Mouse (Mus musculus): ENCODE results near the gene Gm20458. TPM values are rescaled to one million over a fixed set of nuclear protein-coding genes. Genes with fewer than 3 reads are reported as not detected.
A peak's percentile ranks its signal among the peaks of the same experiment; 100 is the strongest.

Gm20458 gene
- total RNA-seq, 2 experiments from 2014 or later = 3.7 to 11.1 TPM

DNA sequence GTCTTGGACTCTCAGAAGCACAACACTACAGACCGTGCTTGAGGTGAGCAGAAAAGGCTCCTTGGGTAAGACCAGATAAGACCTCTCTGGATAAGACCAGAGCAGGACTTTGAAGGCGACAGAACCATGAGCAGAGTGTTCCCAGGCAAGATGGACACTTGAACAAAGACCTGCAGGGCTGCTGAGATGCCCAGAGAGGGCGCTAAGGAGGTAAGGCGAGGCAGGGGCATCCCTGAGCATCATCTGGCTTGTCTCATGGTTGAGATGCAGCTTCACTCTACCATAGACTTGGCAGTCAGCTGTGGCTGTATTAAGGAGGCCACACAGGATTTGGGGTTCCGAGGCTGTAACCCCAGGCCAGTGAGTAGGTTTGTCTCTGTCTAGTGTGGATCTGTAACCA is 38.5 kb downstream of the Gm20458 start:
- no peak for DNase-seq

DNA sequence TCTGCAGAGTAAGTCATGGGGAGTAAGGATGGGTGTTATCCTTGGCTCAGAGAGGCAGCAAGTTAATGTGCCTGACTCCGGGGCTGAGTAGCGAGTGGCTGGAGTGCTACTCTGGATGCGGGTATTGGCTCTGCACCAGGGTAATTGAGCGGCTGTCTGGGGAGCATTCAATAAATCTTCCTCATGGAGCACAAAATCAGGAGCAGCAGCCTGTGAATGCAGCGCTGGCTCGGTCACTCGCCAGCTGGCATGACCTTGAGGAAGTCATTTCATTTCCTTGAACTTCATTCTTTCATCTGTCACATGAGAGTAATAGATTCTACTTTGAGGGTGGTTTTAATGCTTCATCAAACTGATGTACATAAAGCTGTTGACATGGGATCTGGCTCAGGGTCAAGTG is 39.7 kb downstream of the Gm20458 start:
- peak in 1 of 2 experiments; percentile 21 for DNase-seq

DNA sequence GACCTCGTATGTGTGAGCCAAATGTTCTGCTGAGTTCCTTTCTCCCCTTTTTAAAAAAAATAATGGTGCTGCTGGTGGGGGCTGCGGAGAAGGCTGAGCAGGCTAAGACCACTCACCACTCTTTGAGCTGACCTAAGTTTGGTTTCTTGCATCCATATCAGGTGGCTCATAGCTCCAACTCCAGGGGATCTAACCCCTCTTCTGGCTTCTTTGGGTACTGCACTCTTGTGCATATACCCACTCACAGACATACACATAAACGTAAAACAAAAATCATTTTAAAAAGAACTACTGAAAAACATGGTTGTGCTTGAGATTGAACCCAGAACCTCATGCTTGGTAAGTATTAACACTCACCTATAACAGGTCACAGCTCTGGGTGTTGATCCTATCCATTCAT is 44.2 kb downstream of the Gm20458 start:
- DNase-seq = no peak

DNA sequence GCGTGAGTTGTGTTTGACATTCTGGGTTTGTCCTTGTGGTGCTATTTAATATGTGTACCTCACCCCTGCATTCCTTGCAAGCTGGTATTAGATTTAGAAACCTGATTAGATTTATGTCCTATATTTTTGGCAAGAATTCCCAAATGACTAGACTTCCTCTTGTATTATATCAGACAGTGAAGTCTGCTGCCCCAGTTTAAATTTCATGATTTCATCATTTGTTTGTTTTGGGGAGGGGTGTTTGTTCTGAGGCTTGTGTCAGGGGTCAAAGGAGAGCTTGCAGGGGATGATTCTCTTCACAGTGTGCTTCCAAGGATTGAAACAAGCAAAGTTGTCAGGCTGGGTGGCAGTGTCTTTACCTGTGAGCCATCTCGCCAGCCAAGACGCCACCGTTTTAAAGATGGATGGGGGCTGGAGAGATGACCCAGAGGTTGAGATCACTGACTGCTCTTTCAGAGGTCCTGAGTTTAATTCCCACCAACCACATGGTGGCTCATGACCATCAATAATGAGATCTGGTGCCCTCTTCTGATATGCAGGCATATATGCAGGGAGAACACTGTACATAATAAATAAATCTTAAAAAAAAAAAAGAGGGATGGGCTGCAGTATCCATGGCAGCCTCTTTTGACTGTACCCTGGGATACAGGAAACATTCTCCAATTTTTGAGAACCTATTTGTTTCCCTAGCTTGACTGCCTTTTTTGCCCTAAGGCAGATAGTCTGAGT is 45.0 kb downstream of the Gm20458 start:
- DNase-seq = no peak

DNA sequence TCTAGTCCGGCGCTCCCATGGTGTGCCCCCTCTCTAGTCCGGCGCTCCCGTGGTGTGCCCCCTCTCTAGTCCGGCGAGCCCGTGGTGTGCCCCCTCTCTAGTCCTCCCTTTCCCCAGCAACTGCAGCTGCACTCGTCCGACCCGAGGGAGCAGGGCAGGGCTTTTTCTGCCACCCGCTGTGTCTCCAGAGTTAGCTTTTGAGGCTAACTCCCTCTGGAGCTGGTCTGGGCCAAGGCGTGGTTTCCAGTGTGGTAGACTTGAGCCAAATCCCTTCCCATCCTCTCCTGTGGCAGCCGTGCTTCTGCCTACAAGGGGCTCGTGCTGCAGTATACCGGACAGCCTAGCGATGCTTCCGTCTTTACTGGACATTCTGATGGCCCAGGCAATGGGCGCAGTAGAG is 47.0 kb downstream of the Gm20458 start:
- DNase-seq = no peak

DNA sequence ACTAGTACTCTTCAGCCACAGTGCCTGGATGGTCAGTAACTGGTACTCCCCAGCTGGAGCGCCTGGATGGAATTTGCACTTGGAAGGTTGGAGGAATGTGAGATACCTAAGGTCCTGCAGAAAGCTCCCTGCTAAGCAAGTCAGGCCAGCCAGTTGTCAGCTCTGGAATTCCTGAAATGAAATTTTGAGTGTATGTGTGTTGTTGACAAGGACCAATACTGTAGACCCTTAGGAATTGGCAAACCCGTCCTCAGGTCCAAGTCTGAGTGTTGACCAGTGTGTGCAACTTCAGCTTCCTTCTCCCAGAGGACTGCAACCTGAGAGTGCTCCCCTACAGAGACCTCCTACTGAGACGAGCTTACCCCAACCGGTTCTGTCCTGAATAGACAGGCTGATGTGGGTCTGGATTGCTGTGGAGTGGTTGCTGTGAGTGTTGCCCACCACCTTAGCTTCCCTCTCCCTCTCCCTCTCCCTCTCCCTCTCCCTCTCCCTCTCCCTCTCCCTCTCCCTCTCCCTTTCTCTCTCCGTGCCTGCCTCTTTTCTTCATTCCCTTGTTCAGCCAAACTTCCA is 49.9 kb downstream of the Gm20458 start:
- no peak for DNase-seq

DNA sequence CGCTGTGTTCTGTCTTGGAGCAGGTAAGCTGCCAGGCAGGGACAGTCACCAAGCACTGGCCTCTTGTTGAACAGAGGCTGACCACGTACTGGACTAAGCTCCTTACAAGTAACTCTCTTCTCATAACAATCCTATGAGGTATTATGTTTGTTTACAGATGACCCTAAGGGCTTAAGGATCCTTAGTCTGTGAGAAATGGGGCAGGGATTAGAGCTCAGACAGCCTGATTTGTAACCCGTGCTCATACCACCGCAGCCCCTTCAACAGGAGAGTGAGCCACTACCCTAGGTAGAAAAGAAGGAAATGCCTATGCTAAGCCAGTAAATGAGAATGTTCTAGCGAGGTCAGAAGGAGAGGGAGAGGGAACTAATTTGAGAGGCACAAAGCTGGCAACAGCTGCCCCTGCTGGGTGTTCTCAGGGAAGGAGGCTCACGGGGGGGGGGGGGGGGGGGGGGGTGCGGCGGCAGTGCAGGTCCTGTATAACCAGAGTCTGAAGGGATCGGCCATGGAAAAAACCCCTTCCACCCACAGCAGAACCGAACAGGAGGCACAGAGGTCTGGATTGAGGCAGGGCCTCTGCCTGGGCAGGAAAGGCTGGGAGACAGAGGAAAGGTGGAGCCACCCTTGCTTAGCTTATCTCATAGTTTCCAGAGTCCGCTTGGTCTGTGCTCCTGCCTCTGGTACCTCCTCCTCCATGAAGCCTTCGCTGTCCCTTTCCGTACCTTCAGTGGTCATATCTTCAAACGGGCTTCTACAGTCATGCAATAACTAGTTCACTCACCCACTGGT is 51.5 kb downstream of the Gm20458 start:
- DNase-seq = peak; percentile 22 to 64

DNA sequence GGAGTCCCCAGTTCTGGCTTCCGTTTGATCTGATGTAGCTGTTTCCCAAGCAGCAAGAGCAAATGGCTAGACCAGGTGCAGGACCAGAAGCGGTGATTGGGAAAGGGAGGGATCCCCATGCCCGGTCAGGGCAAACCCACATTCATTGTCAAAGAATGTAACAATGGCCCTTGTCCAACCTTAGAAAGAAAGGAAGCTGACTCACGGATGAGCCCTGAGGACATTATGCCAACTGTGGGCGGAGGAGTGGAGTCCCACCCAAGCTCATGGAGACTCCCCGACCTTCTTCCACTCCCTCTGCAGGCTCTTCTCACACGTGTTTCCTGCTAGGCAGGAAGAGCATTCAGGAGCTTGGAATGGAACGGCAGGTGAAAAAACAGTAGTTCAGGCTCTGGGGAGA is 52.6 kb downstream of the Gm20458 start:
- DNase-seq = peak; percentile 61 to 87

DNA sequence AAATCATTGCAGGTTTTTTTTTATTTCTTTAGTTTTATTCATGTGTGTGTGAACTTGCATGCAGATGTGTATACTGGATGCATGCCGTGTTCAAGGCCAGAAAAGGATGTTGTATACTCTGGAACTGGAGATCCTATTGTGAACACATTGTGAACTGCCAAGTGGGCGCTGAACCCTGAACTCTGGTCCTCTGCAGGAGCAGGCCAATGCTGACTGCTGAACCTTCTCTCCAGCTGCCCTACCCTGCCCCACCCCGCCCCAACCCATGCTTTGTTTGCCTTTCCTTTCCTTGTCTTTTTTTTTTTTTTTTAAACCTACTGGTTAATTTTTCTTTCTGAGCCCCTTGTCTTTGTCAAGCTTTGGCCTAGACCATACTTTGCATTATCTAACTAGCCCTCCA is 54.1 kb downstream of the Gm20458 start:
- no peak for DNase-seq

DNA sequence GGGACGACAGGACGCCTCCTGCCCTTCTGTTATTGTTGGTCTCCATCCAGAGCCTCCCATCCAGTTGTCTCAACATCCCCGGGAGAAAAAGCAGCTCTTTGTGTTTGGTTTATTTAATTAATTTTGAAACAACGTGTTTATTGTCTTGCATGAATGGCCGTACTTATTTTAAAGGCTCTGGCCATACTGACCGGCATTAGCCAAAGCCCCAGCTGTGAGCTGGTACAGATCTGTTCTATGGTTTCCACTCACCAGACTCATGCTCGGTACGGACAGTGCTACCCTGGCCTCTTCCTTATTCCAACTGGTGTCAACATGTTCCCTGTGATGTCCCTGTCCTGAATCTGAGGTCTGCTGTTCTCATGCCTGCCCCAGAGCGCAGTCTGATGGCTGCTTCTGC is 55.1 kb downstream of the Gm20458 start:
- DNase-seq = no peak

DNA sequence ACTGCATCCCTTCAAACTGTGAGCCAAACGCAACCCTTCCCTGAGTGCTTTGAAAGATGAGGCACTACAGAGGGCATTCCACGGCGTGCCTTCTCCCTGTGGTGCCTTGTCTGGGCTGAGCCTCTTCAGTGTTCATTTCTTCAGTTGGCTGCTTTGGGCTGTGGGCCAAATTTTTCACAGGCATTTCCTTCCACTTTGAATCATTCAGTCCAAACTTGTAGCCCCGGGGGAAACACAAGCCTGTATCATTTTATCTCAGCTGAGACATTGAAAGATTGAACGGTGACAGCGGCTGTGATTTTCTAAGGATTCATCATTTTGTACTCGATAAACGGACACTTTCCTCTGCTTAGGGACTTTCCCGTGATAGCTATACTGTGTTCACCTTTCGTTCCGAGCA is 55.8 kb downstream of the Gm20458 start:
- no peak for DNase-seq

DNA sequence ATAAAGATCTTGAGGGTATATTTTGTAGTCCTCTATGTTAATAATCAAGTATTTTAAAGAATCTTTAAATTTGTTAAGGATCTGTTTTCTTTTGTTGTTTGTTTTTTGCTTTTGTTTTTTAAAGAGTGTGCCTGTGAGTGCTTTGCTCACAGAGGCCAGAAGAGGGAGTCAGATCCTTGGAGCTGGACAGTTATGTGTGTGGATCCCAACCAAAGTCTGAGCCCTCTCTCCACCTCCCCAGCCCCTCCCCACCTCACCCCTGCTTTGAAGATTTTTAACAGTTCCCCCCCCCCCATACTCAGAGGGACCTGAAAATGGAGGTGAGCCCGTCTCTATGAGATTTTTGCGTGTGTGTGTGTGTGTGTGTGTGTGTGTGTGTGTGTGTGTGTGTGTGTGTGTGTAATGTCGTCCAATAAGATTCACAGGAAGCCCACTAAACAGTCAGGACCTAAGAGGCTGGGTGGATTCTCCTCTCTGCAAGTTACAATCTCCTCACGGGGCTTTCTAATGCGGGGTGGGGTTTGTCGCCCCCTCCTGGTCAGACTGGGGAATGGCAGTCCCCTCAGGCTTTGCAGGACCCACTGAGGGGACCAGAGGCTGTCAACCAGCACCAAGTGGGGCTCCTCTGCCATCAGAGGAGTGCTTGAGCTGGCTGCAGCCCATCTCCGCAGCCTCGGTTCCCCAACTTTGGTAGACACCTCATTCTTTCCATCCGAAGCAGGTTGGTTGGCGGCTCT is 56.9 kb downstream of the Gm20458 start:
- peak; percentile 71 to 73 for DNase-seq

DNA sequence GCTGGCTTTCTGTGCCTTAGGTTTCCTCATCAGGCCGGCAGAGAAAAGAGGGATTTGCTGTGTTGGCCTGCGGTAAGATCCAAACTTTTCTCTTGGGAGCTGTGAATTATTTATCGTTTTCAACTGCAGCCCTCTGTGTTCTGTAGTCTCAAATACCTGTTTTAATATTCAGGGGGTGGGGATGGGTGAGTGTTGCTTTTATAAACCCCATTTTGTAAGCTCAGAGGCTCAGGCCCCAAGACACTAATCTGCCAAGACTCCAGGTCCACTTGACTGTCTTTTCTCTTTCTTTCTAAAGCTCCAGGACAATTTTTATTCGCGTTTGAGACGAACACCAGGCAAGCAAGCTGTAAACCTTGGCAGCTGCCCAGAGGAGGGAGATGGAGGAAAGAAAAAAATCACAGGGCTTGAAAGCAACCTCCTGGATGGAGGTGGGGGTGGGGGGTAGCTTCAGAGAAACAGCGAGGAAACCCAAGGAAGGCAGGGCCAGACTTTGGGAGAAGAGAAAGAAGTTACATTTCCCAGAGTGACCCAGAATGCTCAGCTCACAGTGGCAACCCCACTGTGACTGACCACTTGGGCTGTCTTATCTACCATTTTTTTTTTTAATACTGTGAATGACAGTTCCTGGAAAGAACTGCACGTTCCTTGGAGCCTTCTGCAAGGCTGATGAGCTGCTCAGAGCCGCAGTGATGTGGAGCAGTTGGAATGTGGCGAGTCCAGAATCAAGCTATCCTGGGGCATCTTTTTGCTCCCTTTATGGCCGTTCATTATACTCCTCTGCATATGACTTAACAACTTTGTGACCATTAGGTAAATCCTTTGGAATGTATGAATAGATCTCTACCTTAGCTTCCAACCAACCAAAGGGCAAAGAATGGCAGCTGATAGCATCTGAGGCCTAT is 57.8 kb downstream of the Gm20458 start:
- no peak for DNase-seq

DNA sequence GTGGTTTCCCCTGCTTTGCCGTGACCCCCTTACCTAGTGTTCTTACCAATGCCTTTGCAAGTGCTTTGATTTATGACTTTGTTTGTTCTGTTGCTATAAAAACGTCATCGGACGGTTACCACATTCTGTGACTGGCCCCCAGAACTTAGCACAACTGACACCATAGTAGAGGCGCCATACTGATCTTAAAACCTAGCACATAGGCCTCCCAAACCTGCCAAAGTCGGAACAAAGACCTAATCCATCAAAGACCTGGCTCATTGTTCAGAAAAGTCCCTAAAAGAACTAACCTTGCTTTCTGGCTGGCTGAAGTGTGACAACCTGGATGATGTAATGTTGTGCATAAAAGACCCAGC is 58.4 kb downstream of the Gm20458 start:
- no peak for DNase-seq

DNA sequence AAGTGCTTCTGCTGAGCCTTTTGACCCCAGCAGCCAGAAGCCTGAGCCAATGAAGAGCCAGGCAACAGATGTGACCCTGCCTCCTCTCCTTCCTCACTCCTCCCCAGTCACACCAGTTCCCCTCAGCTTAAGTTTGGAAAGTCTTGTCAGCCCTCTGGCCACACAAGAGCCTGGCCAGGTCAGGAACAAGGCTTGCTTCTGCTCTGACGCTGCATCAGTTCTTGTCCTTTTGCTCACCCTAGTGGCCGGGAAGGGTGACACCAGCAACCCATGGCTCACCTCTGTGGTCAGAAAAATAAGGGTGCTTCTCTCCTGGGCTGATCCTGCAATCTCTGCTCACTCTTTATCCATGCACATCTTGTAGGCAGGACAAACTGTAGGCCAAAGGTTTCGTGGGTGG is 60.0 kb downstream of the Gm20458 start:
- peak; percentile 61 to 62 for DNase-seq

DNA sequence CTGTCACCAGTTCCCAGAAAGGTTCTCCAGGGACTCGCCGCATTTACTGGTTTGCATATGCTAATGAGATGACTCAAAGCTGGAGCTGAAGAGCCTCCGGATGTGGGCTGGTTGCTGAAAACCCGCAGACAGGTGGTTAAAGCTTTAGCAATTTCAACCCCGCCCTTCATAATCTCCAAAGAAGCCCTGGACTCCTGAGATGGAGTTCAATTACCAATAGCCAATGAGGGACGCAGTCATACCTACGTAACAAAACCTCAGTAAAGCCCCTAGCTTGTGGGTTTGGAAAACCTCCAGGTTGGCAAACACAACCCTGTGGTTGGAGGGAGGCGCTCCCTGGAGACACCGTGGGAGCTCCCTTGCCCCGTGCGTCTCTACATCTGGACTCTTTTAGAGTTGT is 61.1 kb downstream of the Gm20458 start:
- DNase-seq = peak in 1 of 2 experiments; percentile 30

DNA sequence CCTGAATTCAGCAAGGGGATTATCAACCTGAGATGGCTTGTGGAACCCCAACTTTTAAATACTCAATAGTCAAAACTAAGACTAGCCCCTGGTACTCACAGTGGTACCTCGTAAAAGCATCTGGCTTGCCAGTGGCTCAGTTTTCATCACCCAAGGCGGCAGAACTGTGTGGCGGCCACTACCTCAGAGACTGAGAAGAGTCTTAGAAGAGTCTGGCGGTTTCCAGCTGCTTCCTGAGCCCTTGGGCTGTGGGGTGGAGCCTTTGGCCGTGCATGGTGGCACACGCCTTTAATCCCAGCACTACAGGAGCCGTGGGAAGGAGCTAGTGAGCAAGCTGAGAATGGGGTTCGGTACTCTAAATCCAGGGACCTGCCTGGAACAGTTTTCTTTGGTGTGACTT is 61.5 kb downstream of the Gm20458 start:
- DNase-seq = no peak

DNA sequence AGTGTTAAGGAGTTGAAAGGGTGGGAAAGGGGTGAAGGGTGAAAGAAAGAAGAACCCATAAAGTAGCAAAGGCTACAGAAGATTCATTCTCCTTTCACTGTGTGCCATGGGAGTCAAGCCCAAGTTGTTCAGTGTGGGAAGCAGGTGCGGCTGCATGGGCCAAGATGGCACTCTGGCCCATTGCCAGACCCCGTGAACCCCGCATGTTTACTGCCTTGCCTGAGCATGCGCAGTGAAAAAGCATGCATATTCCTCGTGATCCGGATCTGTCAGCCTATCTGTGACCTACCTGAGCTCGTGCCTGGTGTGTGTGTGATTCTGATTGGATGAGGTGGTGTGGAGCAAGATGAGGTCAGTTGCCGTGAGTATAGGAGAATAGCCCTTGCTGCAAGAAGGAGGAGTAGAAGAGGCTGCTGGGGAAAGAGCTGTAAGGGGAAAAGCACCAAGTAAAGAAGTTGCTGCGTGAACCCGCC is 62.6 kb downstream of the Gm20458 start:
- no peak for DNase-seq

DNA sequence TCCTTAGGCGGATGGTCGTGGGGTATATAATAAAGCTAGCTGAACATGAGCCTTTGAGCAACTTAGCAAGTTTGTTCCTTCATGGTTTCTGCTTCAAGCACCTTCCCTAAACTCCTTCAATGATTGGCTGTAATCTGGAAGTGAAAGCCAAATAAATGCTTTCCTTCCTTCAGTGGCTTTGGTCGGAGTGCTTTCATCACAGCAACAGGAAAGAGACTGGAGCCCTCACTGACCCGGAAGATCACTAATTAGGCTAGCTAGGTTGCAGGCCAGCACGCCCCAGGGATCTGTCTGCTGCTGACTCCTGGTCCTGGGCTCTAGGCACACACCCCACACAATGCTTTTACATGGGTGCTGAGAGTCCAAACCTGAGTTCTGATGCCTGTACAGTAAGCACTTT is 67.8 kb downstream of the Gm20458 start:
- DNase-seq = no peak

DNA sequence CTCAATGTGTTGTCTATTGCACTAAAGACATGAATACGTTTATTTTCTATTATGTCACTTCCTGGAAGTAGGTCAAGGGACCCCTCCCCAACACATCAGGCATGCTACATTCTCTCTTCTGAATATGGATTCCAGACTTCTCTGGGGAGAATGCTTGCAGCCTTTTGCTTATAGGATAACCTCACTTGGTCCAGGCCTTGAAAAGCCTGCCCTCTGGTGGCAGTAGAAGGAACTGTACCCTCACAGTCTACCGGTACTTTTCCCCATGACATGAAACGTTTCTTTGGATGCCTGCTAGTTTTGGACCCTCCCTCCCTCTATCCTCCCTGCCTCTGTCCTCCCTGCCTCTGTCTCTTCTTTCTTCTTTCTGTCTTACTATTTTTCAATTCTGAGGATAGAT is 70.4 kb downstream of the Gm20458 start:
- peak; percentile 56 to 85 for DNase-seq

DNA sequence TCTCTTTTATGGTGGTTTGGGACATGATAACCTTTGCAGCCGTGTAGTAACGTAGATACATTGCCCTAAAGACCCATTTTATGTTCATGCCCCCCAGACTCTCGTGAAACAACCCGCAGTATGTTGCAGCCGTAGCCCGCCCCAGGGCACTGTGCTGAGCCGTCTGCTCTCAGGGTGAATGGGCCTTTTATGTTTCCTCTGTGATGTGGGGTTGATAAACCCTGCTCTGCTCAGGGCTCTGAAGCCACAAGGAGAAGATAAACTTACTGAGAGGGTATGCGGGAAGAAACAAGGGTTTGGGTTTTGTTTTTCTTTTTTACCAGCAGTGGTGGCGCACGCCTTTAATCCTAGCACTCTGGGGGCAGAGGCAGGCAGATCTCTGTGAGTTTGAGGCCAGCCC is 73.5 kb downstream of the Gm20458 start:
- DNase-seq = no peak

DNA sequence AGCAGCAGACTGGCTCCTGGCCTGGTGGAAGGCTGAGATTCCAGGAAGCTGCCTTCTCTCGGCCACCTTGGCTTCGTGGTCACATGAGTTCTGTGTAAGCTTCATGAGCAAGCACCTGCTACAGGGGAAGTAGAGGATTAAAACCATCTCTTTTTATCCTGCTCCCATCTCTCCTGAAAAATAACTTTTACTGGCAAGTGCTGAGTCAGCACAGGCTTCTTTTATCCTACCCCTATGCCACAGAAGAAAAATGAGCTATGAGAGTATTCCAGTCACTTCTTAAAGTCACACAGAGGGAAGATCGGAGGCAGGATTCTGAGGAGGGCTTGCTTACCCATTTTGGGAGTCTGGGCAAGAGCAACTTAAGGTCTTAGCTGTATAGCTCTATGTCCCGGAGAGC is 76.2 kb downstream of the Gm20458 start:
- DNase-seq = no peak

Measured in heart, adult 18-20 months (tissue).